In genomic region chr12:5198254-5198653, GRCm38 (mm10) we compare ENCODE assay signal across 31 mouse cellular contexts.
DNase-seq lines count a peak whose midpoint lies in the region; ATAC-seq lines count a peak whose summit lies in the region.
"Had no signal": no experiment of that assay in that cellular context is flagged by ENCODE, and none has a peak within 500 bp of the region (broad histone marks: within the 10 kb centered on the region; RNA-seq: fewer than 3 reads in every experiment).

No protein-coding gene starts in this region.

- 16% methylated on average over 4 of the region's 4 CpGs for WGBS in intestine, embryonic 14.5 days
- whole genome bisulfite sequencing in midbrain, embryonic 11.5 days = 81% methylated on average over 4 of the region's 4 CpGs

- H3K4me3 ChIP-seq in intestine, embryonic 14.5 days (ENCODE audit: low read depth, low read length) = no peak overlapping the region
- no peak overlapping the region for H3K4me3 ChIP-seq in midbrain, embryonic 11.5 days (ENCODE audit: low read depth, low read length)
- H3K4me3 ChIP-seq: embryonic facial prominence, embryonic 13.5 days; erythroblast, embryonic 14.5 days; hindbrain, embryonic 10.5 days; hindbrain, embryonic 15.5 days; layer of hippocampus, adult 2 months; midbrain, embryonic 15.5 days; neural tube, embryonic 15.5 days had no signal

- peak; percentile 65 for ATAC-seq in intestine, embryonic 14.5 days (replicated peaks; ENCODE audit: low FRiP score, low TSS enrichment, low read depth)
- no peak for ATAC-seq in midbrain, embryonic 11.5 days (ENCODE audit: low FRiP score)
- ATAC-seq: forebrain, postnatal 0 days; inflammation-experienced regulatory T-cells, adult 6 months; midbrain, embryonic 15.5 days had no signal

- peaks cover 8% of the 10 kb centered on the region; the same call in 1 of the 2 replicates for H3K4me1 ChIP-seq in intestine, embryonic 14.5 days (replicated peaks; ENCODE audit: control insufficient read depth, insufficient read depth, low read length)
- H3K4me1 ChIP-seq in midbrain, embryonic 11.5 days (ENCODE audit: control insufficient read depth, insufficient read depth, low read length) = peaks cover 5% of the 10 kb centered on the region
- H3K4me1 ChIP-seq: midbrain, embryonic 15.5 days had no signal

- DNase-seq in kidney, adult 11 months = peak; percentile 76
- DNase-seq in kidney, adult 18-20 months = no peak
- no peak for DNase-seq in intestine, embryonic 14.5 days (ENCODE audit: low spot score)
- peak; percentile 68 for DNase-seq in kidney, adult 9 months
- peak; percentile 43 to 82 for DNase-seq in kidney, postnatal 25 days
- no peak for DNase-seq in midbrain, embryonic 11.5 days (ENCODE audit: low spot score, missing footprints)
- DNase-seq in lung, postnatal 36 days = no peak
- DNase-seq: adrenal gland, postnatal 10 days; cerebellum, adult 9-10 months; cerebellum, postnatal 36 days; forebrain, postnatal 0 days; gastrocnemius, postnatal 14 days; heart, postnatal 14 days; left cerebral cortex, postnatal 4 days; liver; lung, adult 2 months; lung, postnatal 10 days; retina, postnatal 1 day; right cerebral cortex, postnatal 14 days; thymus, adult 18-20 months; thymus, postnatal 25 days had no signal

- H3K9ac ChIP-seq in intestine, embryonic 14.5 days (ENCODE audit: low read length) = no peak overlapping the region
- H3K9ac ChIP-seq in midbrain, embryonic 11.5 days (ENCODE audit: low read length) = no peak overlapping the region
- H3K9ac ChIP-seq: embryonic facial prominence, embryonic 13.5 days; forebrain, postnatal 0 days; hindbrain, embryonic 15.5 days; liver, embryonic 14.5 days; midbrain, embryonic 15.5 days; neural tube, embryonic 15.5 days had no signal

- no peaks in the 10 kb centered on the region for H3K36me3 ChIP-seq in intestine, embryonic 14.5 days (ENCODE audit: control insufficient read depth, insufficient read depth, low read length)
- no peaks in the 10 kb centered on the region for H3K36me3 ChIP-seq in midbrain, embryonic 11.5 days (ENCODE audit: control insufficient read depth, insufficient read depth, low read length)
- H3K36me3 ChIP-seq: embryonic facial prominence, embryonic 13.5 days; G1E; hindbrain, embryonic 10.5 days; hindbrain, embryonic 15.5 days; midbrain, embryonic 15.5 days; neural tube, embryonic 15.5 days had no signal

- no peak overlapping the region for H3K4me2 ChIP-seq in intestine, embryonic 14.5 days (ENCODE audit: low read length)
- H3K4me2 ChIP-seq in midbrain, embryonic 11.5 days = no peak overlapping the region
- H3K4me2 ChIP-seq: embryonic facial prominence, embryonic 13.5 days; hindbrain, embryonic 15.5 days; midbrain, embryonic 15.5 days; neural tube, embryonic 15.5 days had no signal

- no peak overlapping the region for H3K27ac ChIP-seq in intestine, embryonic 14.5 days (ENCODE audit: low read depth)
- no peak overlapping the region for H3K27ac ChIP-seq in midbrain, embryonic 11.5 days (ENCODE audit: low read depth, low read length)
- H3K27ac ChIP-seq: embryonic facial prominence, embryonic 13.5 days; hindbrain, embryonic 10.5 days; hindbrain, embryonic 15.5 days; layer of hippocampus, adult 2 months; liver, embryonic 14.5 days; midbrain, embryonic 15.5 days; neural tube, embryonic 15.5 days had no signal

- H3K9me3 ChIP-seq in intestine, embryonic 14.5 days (ENCODE audit: control insufficient read depth, low read length) = no peaks in the 10 kb centered on the region
- H3K9me3 ChIP-seq in midbrain, embryonic 11.5 days (ENCODE audit: control insufficient read depth, low read length) = no peaks in the 10 kb centered on the region
- H3K9me3 ChIP-seq: embryonic facial prominence, embryonic 13.5 days; hindbrain, embryonic 10.5 days; hindbrain, embryonic 15.5 days; midbrain, embryonic 15.5 days; neural tube, embryonic 15.5 days had no signal

- no peaks in the 10 kb centered on the region for H3K27me3 ChIP-seq in intestine, embryonic 14.5 days (replicated peaks; ENCODE audit: control insufficient read depth, insufficient read depth, low read length)
- H3K27me3 ChIP-seq in midbrain, embryonic 11.5 days (ENCODE audit: control insufficient read depth, insufficient read depth, low read length) = no peaks in the 10 kb centered on the region
- H3K27me3 ChIP-seq: embryonic facial prominence, embryonic 13.5 days; hindbrain, embryonic 15.5 days; midbrain, embryonic 15.5 days; neural tube, embryonic 15.5 days had no signal

Comparison
In these comparisons a context has a peak if more than half of its experiments do, and no peak if none do; other contexts are left out.
1. DNase-seq: peak in kidney, adult 11 months (single experiment), kidney, adult 9 months (single experiment) and kidney, postnatal 25 days (2 of 2); none in kidney, adult 18-20 months (single experiment), intestine, embryonic 14.5 days (single experiment), midbrain, embryonic 11.5 days (single experiment) and lung, postnatal 36 days (single experiment).